Mouse (Mus musculus) neural tube, embryonic 12.5 days (tissue): ENCODE data around the gene B3gnt4. TPM values are rescaled to one million over a fixed set of nuclear protein-coding genes. Genes with fewer than 3 reads are reported as not detected.
A peak's percentile ranks its signal among the peaks of the same experiment; 100 is the strongest.
"Not testable (repeated sequence)": the region's sequence is repeated elsewhere in the genome, so short reads cannot be mapped to it uniquely, and the experiment has no call there.

Experiments
- ATAC-seq: fragments of 200-750 bp; cut with Nextera tagmentation; 2 replicates; pipeline ENCODE4 v1.8.0; 2017; ENCODE audit warnings: low read depth, mild to moderate bottlenecking, moderate TSS enrichment, moderate library complexity; ENCODE audit not compliant: low FRiP score
- H3K27ac ChIP-seq: fragments of 300-500 bp; sonication (generic); 2 replicates; pipeline ENCODE4 v1.5.1; 2016
- H3K27me3 ChIP-seq: fragments of 300-500 bp; sonication (generic); replicated peaks from 2 replicates; pipeline ENCODE4 v1.6.1; 2016; ENCODE audit warnings: mild to moderate bottlenecking
- H3K36me3 ChIP-seq: fragments of 300-500 bp; sonication (generic); 2 replicates; pipeline ENCODE4 v1.6.1; 2016; ENCODE audit warnings: mild to moderate bottlenecking
- H3K4me1 ChIP-seq: fragments of 300-500 bp; sonication (generic); 2 replicates; pipeline ENCODE4 v1.6.1; 2016
- H3K4me2 ChIP-seq: fragments of 300-500 bp; sonication (generic); replicated peaks from 2 replicates; pipeline ENCODE4 v1.6.1; 2016; ENCODE audit warnings: mild to moderate bottlenecking
- H3K4me3 ChIP-seq: fragments of 300-500 bp; sonication (generic); 2 replicates; pipeline ENCODE4 v1.5.1; 2016
- H3K9ac ChIP-seq: fragments of 300-500 bp; sonication (generic); 2 replicates; pipeline ENCODE4 v1.6.1; 2016; ENCODE audit warnings: mild to moderate bottlenecking
- H3K9me3 ChIP-seq: fragments of 300-500 bp; sonication (generic); 2 replicates; pipeline ENCODE4 v1.6.1; 2016; ENCODE audit warnings: mild to moderate bottlenecking
- WGBS: fragments of 180-500 bp; shearing (Covaris S2); methylation state at CpG from one replicate; pipeline ENCODE4 v1.1.7; 2016; 5-methylcytosine and 5-hydroxymethylcytosine counted together
- polyA plus RNA-seq: library from polyadenylated mRNA; unstranded; fragments of >200 nt; fragmentation: Nextera tagmentation; extraction: Ambion mirVana; gene quantifications from 2 replicates; pipeline ENCODE4 v1.2.1, GENCODE M21; 2016

Gene B3gnt4
- polyA plus RNA-seq, 1 experiment from 2014 or later = 0.80 TPM

GRCm38 (mm10) chr5:123508921-123509320 lies 1.3 kb upstream of the B3gnt4 start:
- peaks cover 15% of the 10 kb centered on the region for H3K36me3 ChIP-seq
- H3K27me3 ChIP-seq = peaks cover 7% of the 10 kb centered on the region; the same call in 1 of the 2 replicates
- 9% methylated on average over 12 of the region's 12 CpGs for WGBS
- H3K4me2 ChIP-seq = peak overlapping the region; percentile 82
- no peak for ATAC-seq
- no peak overlapping the region for H3K27ac ChIP-seq
- peak overlapping the region; percentile 61 for H3K4me3 ChIP-seq
- H3K4me1 ChIP-seq = peaks cover 12% of the 10 kb centered on the region
- H3K9me3 ChIP-seq = no peaks in the 10 kb centered on the region
- peak overlapping the region; percentile 72 for H3K9ac ChIP-seq

GRCm38 (mm10) chr5:123511426-123511825 lies 1.2 kb downstream of the B3gnt4 start:
- H3K4me1 ChIP-seq = peaks cover 12% of the 10 kb centered on the region
- H3K9me3 ChIP-seq, H3K27me3 ChIP-seq, H3K27ac ChIP-seq, H3K4me2 ChIP-seq, H3K4me3 ChIP-seq, H3K9ac ChIP-seq, ATAC-seq: not testable (repeated sequence)
- 84% methylated on average over 3 of the region's 3 CpGs for WGBS
- peaks cover 29% of the 10 kb centered on the region for H3K36me3 ChIP-seq

- no peaks in the 10 kb centered on the region for H3K9me3 ChIP-seq
- H3K4me3 ChIP-seq = no peak overlapping the region
- WGBS = 76% methylated on average over 3 of the region's 3 CpGs
- no peak for ATAC-seq
- peaks cover 5% of the 10 kb centered on the region; the same call in 1 of the 2 replicates for H3K27me3 ChIP-seq
- H3K36me3 ChIP-seq = peaks cover 36% of the 10 kb centered on the region
- H3K4me1 ChIP-seq = peaks cover 12% of the 10 kb centered on the region
- H3K9ac ChIP-seq = no peak overlapping the region
- no peak overlapping the region for H3K4me2 ChIP-seq
- H3K27ac ChIP-seq = no peak overlapping the region
These were observed 1.8 kb downstream of the B3gnt4 start for GRCm38 (mm10) chr5:123512102-123512501.

GRCm38 (mm10) chr5:123514871-123515270 lies 4.6 kb downstream of the B3gnt4 start:
- H3K9ac ChIP-seq = no peak overlapping the region
- H3K4me3 ChIP-seq = no peak overlapping the region
- no peaks in the 10 kb centered on the region for H3K27me3 ChIP-seq
- ATAC-seq = no peak
- H3K36me3 ChIP-seq = peaks cover 53% of the 10 kb centered on the region
- no peaks in the 10 kb centered on the region for H3K4me1 ChIP-seq
- WGBS = 89% methylated on average over 5 of the region's 5 CpGs
- H3K9me3 ChIP-seq = no peaks in the 10 kb centered on the region
- no peak overlapping the region for H3K27ac ChIP-seq
- H3K4me2 ChIP-seq = no peak overlapping the region

DNA sequence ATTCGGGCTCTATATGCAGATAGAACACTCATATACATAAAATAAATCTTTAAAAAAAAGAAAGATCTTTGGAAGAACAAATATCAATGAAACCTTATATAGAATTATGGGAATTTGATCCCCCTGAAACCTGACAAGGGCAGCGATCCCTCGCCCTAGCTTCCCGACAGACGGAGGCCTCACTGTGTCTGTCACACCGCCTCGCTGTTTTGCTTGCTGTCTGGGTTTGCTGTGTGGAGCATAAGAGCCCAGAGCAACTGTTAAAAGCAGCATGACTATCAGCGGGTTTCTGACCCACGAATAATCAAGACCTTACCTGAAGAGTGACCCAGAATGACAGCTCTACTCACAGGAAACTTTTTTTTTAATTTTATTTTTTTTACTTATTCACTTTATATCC lies 10.4 kb downstream of the B3gnt4 start:
- no peak overlapping the region for H3K9ac ChIP-seq
- WGBS = 85% methylated on average over 9 of the region's 9 CpGs
- no peak overlapping the region for H3K4me3 ChIP-seq
- no peak overlapping the region for H3K27ac ChIP-seq
- H3K9me3 ChIP-seq = no peaks in the 10 kb centered on the region
- no peaks in the 10 kb centered on the region for H3K27me3 ChIP-seq
- ATAC-seq = no peak
- peaks cover 27% of the 10 kb centered on the region for H3K4me1 ChIP-seq
- no peak overlapping the region for H3K4me2 ChIP-seq
- H3K36me3 ChIP-seq = peaks cover 33% of the 10 kb centered on the region

GRCm38 (mm10) chr5:123521621-123522020 lies 11.4 kb downstream of the B3gnt4 start:
- Histone ChIP-seq H3K27me3 (no peaks in the 10 kb centered on the region), H3K9me3 (no peaks in the 10 kb centered on the region), H3K4me2 (no peak overlapping the region), H3K4me3 (no peak overlapping the region), H3K27ac (no peak overlapping the region), H3K4me1 (peaks cover 27% of the 10 kb centered on the region), H3K9ac (no peak overlapping the region), H3K36me3 (peaks cover 24% of the 10 kb centered on the region)
- WGBS = 83% methylated on average over 1 of the region's 1 CpGs
- no peak for ATAC-seq

GRCm38 (mm10) chr5:123522166-123522565 lies 11.9 kb downstream of the B3gnt4 start:
- Histone ChIP-seq H3K27ac (no peak overlapping the region), H3K4me3 (no peak overlapping the region), H3K9me3 (no peaks in the 10 kb centered on the region), H3K27me3 (no peaks in the 10 kb centered on the region), H3K4me2 (no peak overlapping the region; the same call in 1 of the 2 replicates), H3K9ac (no peak overlapping the region), H3K4me1 (peaks cover 27% of the 10 kb centered on the region), H3K36me3 (peaks cover 18% of the 10 kb centered on the region)
- no peak for ATAC-seq
- 97% methylated on average over 1 of the region's 1 CpGs for WGBS

- peak; percentile 97 for ATAC-seq
- peak within 1 kb of the TSS; percentile 95 for H3K4me2 ChIP-seq
These were observed 13.6 kb downstream of the B3gnt4 start, which contains the start of gene Diablo for GRCm38 (mm10) chr5:123523692-123524392. Gene Diablo, minus strand, starts transcription at chr5:123524176.

GRCm38 (mm10) chr5:123524393-123524750 lies 14.1 kb downstream of the B3gnt4 start:
- peak overlapping the region; percentile 80 for H3K4me3 ChIP-seq
- no peaks in the 10 kb centered on the region for H3K9me3 ChIP-seq
- H3K4me2 ChIP-seq = peak overlapping the region; percentile 95
- peak overlapping the region; percentile 73 for H3K9ac ChIP-seq
- ATAC-seq = peak; percentile 96
- WGBS = under 1% methylated on average over 26 of the region's 27 CpGs
- no peaks in the 10 kb centered on the region for H3K27me3 ChIP-seq
- H3K27ac ChIP-seq = peak overlapping the region; percentile 38; the same call in 1 of the 2 replicates
- H3K4me1 ChIP-seq = peaks cover 27% of the 10 kb centered on the region
- peaks cover 24% of the 10 kb centered on the region; the same call in 1 of the 2 replicates for H3K36me3 ChIP-seq

More at GRCm38 (mm10) chr5:123523692-123524392, 13.6 kb downstream of the B3gnt4 start, which contains the start of gene Diablo:
- H3K4me3 ChIP-seq = peak within 1 kb of the TSS; percentile 80
- no peaks in the 10 kb centered on the region for H3K27me3 ChIP-seq
- peak within 1 kb of the TSS; percentile 73 for H3K9ac ChIP-seq
- H3K36me3 ChIP-seq = peaks cover 22% of the 10 kb centered on the region
- H3K9me3 ChIP-seq = no peaks in the 10 kb centered on the region
- peaks cover 27% of the 10 kb centered on the region for H3K4me1 ChIP-seq
- under 1% methylated on average over 82 of the region's 82 CpGs for WGBS
- peak within 1 kb of the TSS; percentile 57 for H3K27ac ChIP-seq

GRCm38 (mm10) chr5:123525281-123525680 lies 15.0 kb downstream of the B3gnt4 start, which contains the start of gene Gm49027:
Gene Gm49027, minus strand, starts transcription at chr5:123525488.
- no peaks in the 10 kb centered on the region for H3K9me3 ChIP-seq
- H3K4me2 ChIP-seq = peak within 1 kb of the TSS; percentile 95
- H3K9ac ChIP-seq = peak within 1 kb of the TSS; percentile 73
- no peaks in the 10 kb centered on the region for H3K27me3 ChIP-seq
- H3K4me1 ChIP-seq = peaks cover 27% of the 10 kb centered on the region
- peak within 1 kb of the TSS; percentile 38; the same call in 1 of the 2 replicates for H3K27ac ChIP-seq
- peak within 1 kb of the TSS; percentile 80 for H3K4me3 ChIP-seq
- ATAC-seq = no peak
- H3K36me3 ChIP-seq = peaks cover 28% of the 10 kb centered on the region
- WGBS = 82% methylated on average over 7 of the region's 7 CpGs

GRCm38 (mm10) chr5:123525916-123526495 lies 15.7 kb downstream of the B3gnt4 start:
- no peak overlapping the region for H3K9ac ChIP-seq
- no peak overlapping the region for H3K27ac ChIP-seq
- no peak overlapping the region for H3K4me2 ChIP-seq
- H3K4me3 ChIP-seq = no peak overlapping the region
- H3K4me1 ChIP-seq = peaks cover 27% of the 10 kb centered on the region
- ATAC-seq = no peak
- no peaks in the 10 kb centered on the region for H3K27me3 ChIP-seq
- H3K9me3 ChIP-seq = no peaks in the 10 kb centered on the region
- 90% methylated on average over 9 of the region's 9 CpGs for WGBS
- peaks cover 35% of the 10 kb centered on the region for H3K36me3 ChIP-seq

DNA sequence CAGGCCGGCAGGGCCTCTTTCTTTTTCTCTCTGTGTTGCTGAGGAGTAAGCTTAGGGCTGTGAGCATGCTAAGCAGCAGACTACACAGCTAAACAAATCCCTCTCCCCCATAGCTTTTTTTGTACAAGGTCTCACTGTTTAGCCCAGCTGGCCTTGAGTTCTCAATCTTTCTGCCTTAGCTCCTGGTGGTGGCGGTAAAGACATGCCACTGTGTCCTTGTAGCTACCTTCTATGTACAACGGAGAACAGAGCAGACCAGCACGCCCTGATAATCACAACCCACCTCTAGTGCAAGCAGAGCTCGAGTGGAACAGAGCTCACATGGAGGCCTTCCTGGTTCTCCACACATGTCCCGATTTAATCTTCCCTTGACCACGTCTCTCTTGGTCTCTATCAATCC lies 18.4 kb downstream of the B3gnt4 start:
- WGBS = 83% methylated on average over 7 of the region's 7 CpGs
- no peaks in the 10 kb centered on the region for H3K9me3 ChIP-seq
- no peak overlapping the region for H3K4me3 ChIP-seq
- H3K4me2 ChIP-seq = no peak overlapping the region
- H3K9ac ChIP-seq = no peak overlapping the region
- H3K27me3 ChIP-seq = no peaks in the 10 kb centered on the region
- H3K27ac ChIP-seq = no peak overlapping the region
- peaks cover 61% of the 10 kb centered on the region for H3K36me3 ChIP-seq
- ATAC-seq = no peak
- H3K4me1 ChIP-seq = peaks cover 8% of the 10 kb centered on the region
